In genomic region chr5:65425251-65425650, GRCm38 (mm10) we compare ENCODE assay signal across 18 mouse cellular contexts.
"Had no signal": no experiment of that assay in that cellular context is flagged by ENCODE, and none has a peak within 500 bp of the region (broad histone marks: within the 10 kb centered on the region; RNA-seq: fewer than 3 reads in every experiment).

No protein-coding gene starts in this region.

- H3K27me3 ChIP-seq: midbrain, embryonic 12.5 days; neural tube, embryonic 13.5 days; neural tube, embryonic 15.5 days had no signal

- H3K27ac ChIP-seq: liver, embryonic 14.5 days; midbrain, embryonic 10.5 days; midbrain, embryonic 12.5 days; neural tube, embryonic 13.5 days; neural tube, embryonic 15.5 days had no signal

- ATAC-seq: midbrain, embryonic 16.5 days had no signal

- H3K9ac ChIP-seq: liver, embryonic 14.5 days; lung, embryonic 14.5 days; midbrain, embryonic 12.5 days; neural tube, embryonic 13.5 days; neural tube, embryonic 15.5 days had no signal

- H3K4me2 ChIP-seq: liver, embryonic 11.5 days; lung, embryonic 14.5 days; midbrain, embryonic 12.5 days; neural tube, embryonic 13.5 days; neural tube, embryonic 15.5 days had no signal

- H3K4me3 ChIP-seq: midbrain, embryonic 10.5 days; midbrain, embryonic 12.5 days; myocyte; neural tube, embryonic 13.5 days; neural tube, embryonic 15.5 days had no signal

- DNase-seq: lung, adult 18-20 months; lung, embryonic 14.5 days; lung, postnatal 10 days; lung, postnatal 4 days; midbrain, embryonic 14.5 days; retina, postnatal 1 day; right cerebral cortex, postnatal 14 days; thymus, adult 2 months; thymus, postnatal 25 days; thymus, postnatal 4 days had no signal

- H3K9me3 ChIP-seq: midbrain, embryonic 10.5 days; midbrain, embryonic 12.5 days; neural tube, embryonic 13.5 days; neural tube, embryonic 15.5 days had no signal

- H3K4me1 ChIP-seq: midbrain, embryonic 12.5 days had no signal
